Mouse (Mus musculus) embryonic facial prominence, embryonic 13.5 days (tissue): Measurements from ENCODE around the gene Pygo1. TPM values are rescaled to one million over a fixed set of nuclear protein-coding genes. Genes with fewer than 3 reads are reported as not detected.

Experiments used
- ATAC-seq: fragments of 200-750 bp; cut with Nextera tagmentation; 2 replicates; pipeline ENCODE4 v1.8.0; 2017; ENCODE audit warnings: low read depth; ENCODE audit not compliant: insufficient number of reproducible peaks, insufficient read depth, low FRiP score, low TSS enrichment
- H3K27ac ChIP-seq: fragments of 300-500 bp; sonication (generic); 2 replicates; pipeline ENCODE4 v1.5.1; 2015; ENCODE audit warnings: moderate library complexity, mild to moderate bottlenecking, inconsistent platforms
- H3K27me3 ChIP-seq: fragments of 300-500 bp; sonication (generic); 2 replicates; pipeline ENCODE4 v1.6.1; 2015; ENCODE audit warnings: mild to moderate bottlenecking, inconsistent platforms
- H3K36me3 ChIP-seq: fragments of 300-500 bp; sonication (generic); 2 replicates; pipeline ENCODE4 v1.6.1; 2015; ENCODE audit warnings: mild to moderate bottlenecking, inconsistent platforms
- H3K4me1 ChIP-seq: fragments of 300-500 bp; sonication (generic); 2 replicates; pipeline ENCODE4 v1.6.1; 2015; ENCODE audit warnings: inconsistent platforms
- H3K4me2 ChIP-seq: fragments of 300-500 bp; sonication (generic); 2 replicates; pipeline ENCODE4 v1.6.1; 2015; ENCODE audit warnings: moderate library complexity, mild to moderate bottlenecking, inconsistent platforms
- H3K4me3 ChIP-seq: fragments of 300-500 bp; sonication (generic); 2 replicates; pipeline ENCODE4 v1.5.1; 2015; ENCODE audit warnings: mild to moderate bottlenecking, inconsistent platforms
- H3K9ac ChIP-seq: fragments of 300-500 bp; sonication (generic); 2 replicates; pipeline ENCODE4 v1.6.1; 2015; ENCODE audit warnings: mild to moderate bottlenecking, inconsistent platforms
- H3K9me3 ChIP-seq: fragments of 300-500 bp; sonication (generic); 2 replicates; pipeline ENCODE4 v1.6.1; 2016; ENCODE audit warnings: inconsistent platforms
- WGBS: fragments of 180-500 bp; shearing (Covaris S2); methylation state at CpG from one replicate; pipeline ENCODE4 v1.1.7; 2015; ENCODE audit warnings: mixed read lengths; 5-methylcytosine and 5-hydroxymethylcytosine counted together
- polyA plus RNA-seq: library from polyadenylated mRNA; unstranded; fragments of >200 nt; fragmentation: Nextera tagmentation; extraction: Ambion mirVana; gene quantifications from 2 replicates; pipeline ENCODE4 v1.2.1, GENCODE M21; 2015

Gene Pygo1
- 10.6 and 10.8 TPM in 2 replicates for polyA plus RNA-seq

- Histone ChIP-seq H3K9me3 (no peaks in the 10 kb centered on the region), H3K27ac (peak within 1 kb of the TSS; percentile 97), H3K4me1 (peaks cover 24% of the 10 kb centered on the region), H3K27me3 (no peaks in the 10 kb centered on the region), H3K4me2 (peak within 1 kb of the TSS; percentile 83), H3K4me3 (peak within 1 kb of the TSS; percentile 77), H3K36me3 (peaks cover 6% of the 10 kb centered on the region; the same call in 1 of the 2 replicates), H3K9ac (peak within 1 kb of the TSS; percentile 98)
- WGBS = under 1% methylated on average over 88 of the region's 108 CpGs
- ATAC-seq = peak; percentile 74
These were observed at the start of gene Pygo1 for GRCm38 (mm10) chr9:72925021-72925934. TSS of gene Pygo1 (plus strand) at chr9:72925645.

- H3K9me3 ChIP-seq = no peaks in the 10 kb centered on the region
- ATAC-seq = no peak
- H3K4me1 ChIP-seq = peaks cover 63% of the 10 kb centered on the region
- H3K9ac ChIP-seq = no peak overlapping the region
- H3K27me3 ChIP-seq = no peaks in the 10 kb centered on the region
- no peak overlapping the region for H3K4me3 ChIP-seq
- no peak overlapping the region for H3K4me2 ChIP-seq
- H3K27ac ChIP-seq = no peak overlapping the region
- H3K36me3 ChIP-seq = no peaks in the 10 kb centered on the region
- 85% methylated on average over 2 of the region's 2 CpGs for WGBS
These were observed 49.6 kb upstream of the Pygo1 start for GRCm38 (mm10) chr9:72875878-72876277.

- Histone ChIP-seq H3K9ac (no peak overlapping the region), H3K9me3 (no peaks in the 10 kb centered on the region), H3K36me3 (no peaks in the 10 kb centered on the region), H3K27ac (peak overlapping the region; percentile 72; the same call in 1 of the 2 replicates), H3K4me1 (peaks cover 58% of the 10 kb centered on the region), H3K4me2 (peak overlapping the region; percentile 7; the same call in 1 of the 2 replicates), H3K4me3 (no peak overlapping the region), H3K27me3 (no peaks in the 10 kb centered on the region)
- 32% methylated on average over 11 of the region's 11 CpGs for WGBS
- no peak for ATAC-seq
These were observed 47.5 kb upstream of the Pygo1 start for GRCm38 (mm10) chr9:72877905-72878304.

GRCm38 (mm10) chr9:72878656-72879055 is 46.8 kb upstream of the Pygo1 start:
- peaks cover 58% of the 10 kb centered on the region for H3K4me1 ChIP-seq
- peak overlapping the region; percentile 7; the same call in 1 of the 2 replicates for H3K4me2 ChIP-seq
- ATAC-seq = no peak
- H3K9me3 ChIP-seq = no peaks in the 10 kb centered on the region
- H3K27ac ChIP-seq = peak overlapping the region; percentile 72; the same call in 1 of the 2 replicates
- H3K4me3 ChIP-seq = no peak overlapping the region
- H3K27me3 ChIP-seq = no peaks in the 10 kb centered on the region
- no peaks in the 10 kb centered on the region for H3K36me3 ChIP-seq
- H3K9ac ChIP-seq = no peak overlapping the region
- WGBS = 37% methylated on average over 6 of the region's 6 CpGs

GRCm38 (mm10) chr9:72879601-72880000 is 45.8 kb upstream of the Pygo1 start:
- Histone ChIP-seq H3K27ac (0 out of 2 replicates have a peak overlapping the region, but pooled peaks have one; percentile 45), H3K9ac (no peak overlapping the region), H3K4me1 (peaks cover 61% of the 10 kb centered on the region), H3K4me2 (no peak overlapping the region), H3K4me3 (no peak overlapping the region), H3K36me3 (no peaks in the 10 kb centered on the region), H3K9me3 (no peaks in the 10 kb centered on the region), H3K27me3 (no peaks in the 10 kb centered on the region)
- WGBS = 64% methylated on average over 3 of the region's 3 CpGs
- no peak for ATAC-seq

GRCm38 (mm10) chr9:72880225-72880960 is 45.1 kb upstream of the Pygo1 start:
- H3K36me3 ChIP-seq = no peaks in the 10 kb centered on the region
- 0 out of 2 replicates have a peak overlapping the region, but pooled peaks have one; percentile 5 for H3K27ac ChIP-seq
- no peaks in the 10 kb centered on the region for H3K9me3 ChIP-seq
- WGBS = 31% methylated on average over 16 of the region's 16 CpGs
- H3K27me3 ChIP-seq = no peaks in the 10 kb centered on the region
- ATAC-seq = no peak
- peaks cover 57% of the 10 kb centered on the region for H3K4me1 ChIP-seq
- no peak overlapping the region for H3K4me2 ChIP-seq
- no peak overlapping the region for H3K4me3 ChIP-seq
- no peak overlapping the region for H3K9ac ChIP-seq

GRCm38 (mm10) chr9:72881026-72881768 is 44.2 kb upstream of the Pygo1 start:
- WGBS = 18% methylated on average over 15 of the region's 15 CpGs
- H3K4me3 ChIP-seq = no peak overlapping the region
- no peaks in the 10 kb centered on the region for H3K9me3 ChIP-seq
- no peak overlapping the region for H3K4me2 ChIP-seq
- no peaks in the 10 kb centered on the region for H3K27me3 ChIP-seq
- H3K4me1 ChIP-seq = peaks cover 57% of the 10 kb centered on the region
- H3K27ac ChIP-seq = 0 out of 2 replicates have a peak overlapping the region, but pooled peaks have one; percentile 48
- no peak for ATAC-seq
- H3K36me3 ChIP-seq = no peaks in the 10 kb centered on the region
- no peak overlapping the region for H3K9ac ChIP-seq

GRCm38 (mm10) chr9:72883940-72884339 is 41.5 kb upstream of the Pygo1 start:
- 13% methylated on average over 3 of the region's 3 CpGs for WGBS
- 0 out of 2 replicates have a peak, but pooled peaks have one; percentile 59 for ATAC-seq
- H3K9me3 ChIP-seq = no peaks in the 10 kb centered on the region
- no peaks in the 10 kb centered on the region for H3K36me3 ChIP-seq
- no peaks in the 10 kb centered on the region for H3K27me3 ChIP-seq
- H3K4me2 ChIP-seq = no peak overlapping the region
- no peak overlapping the region for H3K27ac ChIP-seq
- H3K4me1 ChIP-seq = peaks cover 35% of the 10 kb centered on the region
- H3K4me3 ChIP-seq = no peak overlapping the region
- H3K9ac ChIP-seq = no peak overlapping the region

- peaks cover 17% of the 10 kb centered on the region for H3K4me1 ChIP-seq
- H3K27me3 ChIP-seq = no peaks in the 10 kb centered on the region
- peak overlapping the region; percentile 75; the same call in 1 of the 2 replicates for H3K27ac ChIP-seq
- no peak for ATAC-seq
- H3K4me2 ChIP-seq = no peak overlapping the region
- H3K9me3 ChIP-seq = no peaks in the 10 kb centered on the region
- H3K36me3 ChIP-seq = peaks cover 1% of the 10 kb centered on the region
- WGBS = 60% methylated on average over 1 of the region's 1 CpGs
- H3K9ac ChIP-seq = no peak overlapping the region
- H3K4me3 ChIP-seq = no peak overlapping the region
These were observed 35.7 kb upstream of the Pygo1 start for GRCm38 (mm10) chr9:72889777-72890176.

- no peak overlapping the region for H3K4me3 ChIP-seq
- H3K9me3 ChIP-seq = no peaks in the 10 kb centered on the region
- H3K36me3 ChIP-seq = peaks cover 9% of the 10 kb centered on the region
- no peak overlapping the region for H3K9ac ChIP-seq
- H3K27ac ChIP-seq = peak overlapping the region; percentile 75
- peaks cover 17% of the 10 kb centered on the region for H3K4me1 ChIP-seq
- WGBS = 24% methylated on average over 10 of the region's 10 CpGs
- ATAC-seq = peak; percentile 69; the same call in 1 of the 2 replicates
- H3K4me2 ChIP-seq = peak overlapping the region; percentile 34
- H3K27me3 ChIP-seq = no peaks in the 10 kb centered on the region
These were observed 34.9 kb upstream of the Pygo1 start for GRCm38 (mm10) chr9:72890499-72891085.
